Mouse (Mus musculus) midbrain, embryonic 12.5 days (tissue): Measurements from ENCODE around the gene Sema5b. TPM values are rescaled to one million over a fixed set of nuclear protein-coding genes. Genes with fewer than 3 reads are reported as not detected.
A peak's percentile ranks its signal among the peaks of the same experiment; 100 is the strongest.

Experiments
- ATAC-seq: fragments of 200-750 bp; cut with Nextera tagmentation; 2 replicates; pipeline ENCODE4 v1.8.0; 2017; ENCODE audit warnings: low read depth, moderate TSS enrichment, moderate library complexity; ENCODE audit not compliant: low FRiP score
- H3K27ac ChIP-seq: fragments of 300-500 bp; sonication (generic); replicated peaks from 2 replicates; pipeline ENCODE4 v1.5.1; 2016; ENCODE audit warnings: mild to moderate bottlenecking
- H3K27me3 ChIP-seq: fragments of 300-500 bp; sonication (generic); 2 replicates; pipeline ENCODE4 v1.6.1; 2016; ENCODE audit warnings: mild to moderate bottlenecking
- H3K36me3 ChIP-seq: fragments of 300-500 bp; sonication (generic); 2 replicates; pipeline ENCODE4 v1.6.1; 2016
- H3K4me1 ChIP-seq: fragments of 300-500 bp; sonication (generic); 2 replicates; pipeline ENCODE4 v1.6.1; 2016
- H3K4me2 ChIP-seq: fragments of 300-500 bp; sonication (generic); replicated peaks from 2 replicates; pipeline ENCODE4 v1.6.1; 2016; ENCODE audit warnings: mild to moderate bottlenecking, moderate library complexity
- H3K4me3 ChIP-seq: fragments of 300-500 bp; sonication (generic); 2 replicates; pipeline ENCODE4 v1.5.1; 2016; ENCODE audit warnings: mild to moderate bottlenecking
- H3K9ac ChIP-seq: fragments of 300-500 bp; sonication (generic); replicated peaks from 2 replicates; pipeline ENCODE4 v1.6.1; 2016; ENCODE audit warnings: mild to moderate bottlenecking, moderate library complexity
- H3K9me3 ChIP-seq: fragments of 300-500 bp; sonication (generic); 2 replicates; pipeline ENCODE4 v1.6.1; 2016; ENCODE audit warnings: mild to moderate bottlenecking
- WGBS: fragments of 180-500 bp; shearing (Covaris S2); methylation state at CpG from one replicate; pipeline ENCODE4 v1.1.7; 2016; 5-methylcytosine and 5-hydroxymethylcytosine counted together
- polyA plus RNA-seq: library from polyadenylated mRNA; unstranded; fragments of >200 nt; fragmentation: Nextera tagmentation; extraction: Ambion mirVana; gene quantifications from 2 replicates; pipeline ENCODE4 v1.2.1, GENCODE M21; 2016

The Sema5b gene
- polyA plus RNA-seq, 1 experiment from 2014 or later, result 67.6 TPM

- Histone ChIP-seq H3K9me3 (no peaks in the 10 kb centered on the region), H3K4me1 (peaks cover 29% of the 10 kb centered on the region), H3K4me3 (no peak overlapping the region), H3K36me3 (peaks cover 27% of the 10 kb centered on the region), H3K27ac (peak overlapping the region; percentile 35; the same call in 1 of the 2 replicates), H3K27me3 (no peaks in the 10 kb centered on the region), H3K9ac (no peak overlapping the region), H3K4me2 (no peak overlapping the region)
- ATAC-seq, result no peak
- WGBS, result 49% methylated on average over 6 of the region's 6 CpGs
Observed at GRCm38 (mm10) chr16:35624877-35625276, 83.9 kb downstream of the Sema5b start.

- Histone ChIP-seq H3K4me2 (no peak overlapping the region), H3K27ac (peak overlapping the region; percentile 35; the same call in 1 of the 2 replicates), H3K9me3 (no peaks in the 10 kb centered on the region), H3K9ac (no peak overlapping the region), H3K4me3 (no peak overlapping the region), H3K36me3 (peaks cover 32% of the 10 kb centered on the region), H3K27me3 (no peaks in the 10 kb centered on the region), H3K4me1 (peaks cover 29% of the 10 kb centered on the region)
- 70% methylated on average over 16 of the region's 16 CpGs for WGBS
- ATAC-seq, result no peak
Observed at GRCm38 (mm10) chr16:35625286-35626020, 84.5 kb downstream of the Sema5b start.

DNA sequence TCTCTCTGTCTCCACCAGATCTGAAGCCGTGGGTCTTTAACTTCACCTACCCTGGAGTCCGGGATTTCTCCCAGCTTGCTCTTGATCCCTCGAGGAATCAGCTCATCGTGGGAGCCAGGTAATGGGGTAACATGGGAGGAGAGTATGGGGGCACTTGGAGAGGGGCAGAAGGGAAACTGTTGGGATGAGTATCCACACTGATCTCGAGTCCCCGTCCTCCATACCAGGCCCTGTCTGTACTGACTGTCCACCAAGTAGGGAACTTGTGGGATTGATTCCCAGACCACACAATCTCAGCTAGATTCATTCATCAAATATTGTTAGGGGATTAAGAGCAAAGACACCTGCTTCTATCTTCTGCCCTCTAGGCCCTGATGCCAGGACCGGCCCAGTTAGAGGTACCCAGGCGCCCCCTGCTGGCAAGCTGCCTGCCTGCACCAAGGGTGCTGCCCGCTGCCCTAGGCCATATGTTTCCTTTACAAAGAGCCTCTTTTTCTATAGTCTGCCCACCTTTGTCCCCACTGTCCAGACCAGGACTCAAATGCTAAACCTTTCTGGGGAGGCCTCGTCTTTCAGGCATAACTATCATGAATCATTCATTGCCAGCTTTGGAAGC lies 87.2 kb downstream of the Sema5b start:
- Histone ChIP-seq H3K36me3 (peaks cover 44% of the 10 kb centered on the region), H3K9ac (no peak overlapping the region), H3K9me3 (no peaks in the 10 kb centered on the region), H3K4me1 (peaks cover 32% of the 10 kb centered on the region), H3K4me2 (no peak overlapping the region), H3K27me3 (no peaks in the 10 kb centered on the region), H3K4me3 (no peak overlapping the region), H3K27ac (0 out of 2 replicates have a peak overlapping the region, but pooled peaks have one; percentile 12)
- peak; percentile 51 for ATAC-seq
- 41% methylated on average over 10 of the region's 10 CpGs for WGBS

DNA sequence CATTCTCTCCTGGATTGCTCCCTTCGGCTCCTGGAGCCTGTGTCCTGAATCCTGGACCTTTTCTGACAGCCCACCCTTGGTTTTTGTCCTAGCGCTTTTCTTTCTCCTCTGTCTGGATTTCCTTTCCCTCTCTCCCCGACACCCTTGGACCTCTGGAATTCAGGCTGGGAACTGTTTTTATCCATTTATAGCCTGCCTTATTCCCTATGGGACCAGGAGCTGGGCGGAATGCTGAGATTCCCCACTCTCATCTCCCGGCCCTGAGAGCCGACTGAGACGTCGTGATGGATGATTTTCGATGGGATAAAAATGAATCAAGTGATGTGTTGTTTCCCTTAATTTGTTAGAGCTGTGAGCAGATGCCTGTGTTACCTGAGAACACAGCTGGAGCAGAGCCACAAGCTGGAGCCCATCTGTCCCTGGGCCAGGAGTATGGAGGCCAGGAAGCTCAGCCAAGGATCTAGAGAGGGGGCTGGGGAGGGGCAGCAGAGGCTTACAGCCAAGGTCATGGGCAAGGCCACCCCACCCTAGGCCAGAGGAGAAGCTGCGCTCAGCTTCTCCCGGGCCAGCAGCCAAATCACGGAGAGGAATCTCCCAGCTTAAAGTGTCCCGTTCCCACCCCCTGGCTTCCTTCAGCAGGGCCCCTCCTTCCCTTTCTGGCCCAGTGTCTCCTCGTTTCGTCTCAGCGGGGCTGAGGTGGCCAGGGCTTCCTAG lies 89.7 kb downstream of the Sema5b start:
- H3K36me3 ChIP-seq, result peaks cover 62% of the 10 kb centered on the region
- ATAC-seq, result no peak

GRCm38 (mm10) chr16:35633058-35633457 lies 92.1 kb downstream of the Sema5b start:
- Histone ChIP-seq H3K27ac (no peak overlapping the region), H3K4me1 (peaks cover 4% of the 10 kb centered on the region; the same call in 1 of the 2 replicates), H3K4me2 (no peak overlapping the region), H3K9ac (no peak overlapping the region), H3K9me3 (no peaks in the 10 kb centered on the region), H3K36me3 (peaks cover 74% of the 10 kb centered on the region), H3K4me3 (no peak overlapping the region), H3K27me3 (no peaks in the 10 kb centered on the region)
- ATAC-seq, result no peak
- WGBS, result 85% methylated on average over 2 of the region's 2 CpGs

More for the DNA sequence above, 89.7 kb downstream of the Sema5b start:
- Histone ChIP-seq H3K27me3 (no peaks in the 10 kb centered on the region), H3K4me1 (peaks cover 10% of the 10 kb centered on the region; the same call in 1 of the 2 replicates), H3K4me3 (no peak overlapping the region), H3K9me3 (no peaks in the 10 kb centered on the region), H3K9ac (no peak overlapping the region), H3K27ac (no peak overlapping the region), H3K4me2 (no peak overlapping the region)
- WGBS, result 86% methylated on average over 16 of the region's 16 CpGs

DNA sequence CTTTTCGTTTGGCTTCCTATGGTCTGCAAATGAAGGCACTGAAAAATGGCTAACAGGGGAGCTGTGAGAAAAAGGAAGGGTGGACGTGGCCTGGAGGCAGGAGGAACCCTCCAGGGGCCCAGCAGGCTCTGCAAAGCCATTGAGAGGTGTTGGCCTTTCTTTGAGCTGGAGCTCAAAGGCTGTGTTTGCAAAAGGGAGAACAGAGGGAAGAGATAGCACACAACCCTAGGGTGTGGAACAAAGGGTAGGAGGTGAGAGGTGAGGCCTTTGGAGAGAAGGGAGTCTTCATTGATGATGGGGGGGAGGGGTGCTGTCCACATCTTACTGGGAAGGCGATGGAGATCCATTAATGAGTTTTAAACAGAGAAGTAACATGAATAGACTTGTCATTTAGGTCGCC lies 94.0 kb downstream of the Sema5b start:
- no peaks in the 10 kb centered on the region for H3K27me3 ChIP-seq
- WGBS, result 65% methylated on average over 4 of the region's 4 CpGs
- no peaks in the 10 kb centered on the region for H3K9me3 ChIP-seq
- no peak overlapping the region for H3K27ac ChIP-seq
- H3K4me2 ChIP-seq, result no peak overlapping the region
- no peak overlapping the region for H3K4me3 ChIP-seq
- ATAC-seq, result no peak
- peaks cover 74% of the 10 kb centered on the region for H3K36me3 ChIP-seq
- no peak overlapping the region for H3K9ac ChIP-seq
- peaks cover 4% of the 10 kb centered on the region; the same call in 1 of the 2 replicates for H3K4me1 ChIP-seq

DNA sequence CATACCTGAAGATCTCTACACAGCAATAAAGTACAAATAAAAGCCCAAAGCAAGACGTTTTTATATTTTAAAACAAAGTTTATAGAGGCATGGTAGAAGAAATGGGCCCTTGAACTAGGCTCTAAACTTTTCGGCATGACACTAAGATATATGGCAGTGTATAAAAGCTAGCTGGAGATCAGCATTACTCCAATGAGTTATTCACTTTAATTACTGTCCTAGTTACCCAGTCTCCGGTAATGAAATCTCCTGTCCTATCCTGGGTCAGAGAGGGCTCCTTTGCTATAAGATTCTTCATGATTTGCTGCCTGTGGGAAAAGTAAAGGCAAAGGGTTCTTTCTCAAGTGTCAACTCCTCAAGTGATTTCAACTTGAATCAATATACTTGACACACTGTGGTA lies 98.6 kb downstream of the Sema5b start:
- Histone ChIP-seq H3K9ac (no peak overlapping the region), H3K4me3 (no peak overlapping the region), H3K36me3 (peaks cover 37% of the 10 kb centered on the region), H3K27ac (no peak overlapping the region), H3K4me2 (no peak overlapping the region), H3K9me3 (no peaks in the 10 kb centered on the region), H3K4me1 (no peaks in the 10 kb centered on the region), H3K27me3 (no peaks in the 10 kb centered on the region)
- no peak for ATAC-seq
- WGBS, result 88% methylated on average over 3 of the region's 3 CpGs

DNA sequence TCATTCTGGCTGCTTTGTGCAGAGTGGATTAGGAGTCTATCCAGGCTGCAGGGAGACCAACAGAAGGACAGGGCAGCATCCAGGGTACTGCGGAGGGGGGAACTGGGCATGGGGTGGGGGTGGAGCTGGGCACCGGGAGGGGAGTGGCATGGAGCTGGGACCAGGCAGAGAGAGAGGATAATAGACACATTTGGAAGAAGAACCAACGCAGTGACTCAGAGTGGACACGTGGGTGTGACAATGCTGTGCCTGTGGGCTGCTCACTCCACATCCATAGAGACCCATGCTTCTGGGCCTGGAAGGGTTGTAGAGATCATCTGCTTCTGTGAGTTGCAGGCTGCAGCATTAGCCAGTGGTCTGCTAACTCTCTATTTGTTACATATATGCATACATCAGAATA lies 107.9 kb downstream of the Sema5b start:
- peaks cover 71% of the 10 kb centered on the region for H3K36me3 ChIP-seq
- ATAC-seq, result no peak
- no peak overlapping the region for H3K4me2 ChIP-seq
- no peaks in the 10 kb centered on the region for H3K4me1 ChIP-seq
- whole genome bisulfite sequencing, result 80% methylated on average over 4 of the region's 4 CpGs
- no peak overlapping the region for H3K4me3 ChIP-seq
- no peak overlapping the region for H3K27ac ChIP-seq
- no peaks in the 10 kb centered on the region for H3K9me3 ChIP-seq
- no peak overlapping the region for H3K9ac ChIP-seq
- H3K27me3 ChIP-seq, result no peaks in the 10 kb centered on the region

DNA sequence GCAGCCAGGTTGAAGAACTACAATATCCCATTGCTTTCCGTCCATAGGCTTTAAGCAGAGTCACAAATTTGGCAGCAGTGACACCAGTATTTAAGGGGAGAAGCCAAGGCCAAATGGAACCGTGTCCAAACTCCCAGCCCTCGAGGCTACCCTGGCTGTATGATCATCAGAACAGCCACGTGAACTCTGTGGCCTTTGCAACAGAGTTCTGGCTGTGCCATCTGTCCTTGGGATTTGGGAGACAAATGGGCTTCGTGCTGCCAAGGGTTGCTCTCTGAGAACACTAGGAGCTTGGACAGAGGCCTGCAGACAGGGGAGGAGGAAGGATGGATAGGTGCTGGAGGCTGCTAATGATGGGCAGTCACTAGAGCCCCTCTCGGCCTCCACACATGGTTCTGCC lies 111.3 kb downstream of the Sema5b start:
- no peaks in the 10 kb centered on the region for H3K27me3 ChIP-seq
- H3K4me3 ChIP-seq, result no peak overlapping the region
- H3K9me3 ChIP-seq, result no peaks in the 10 kb centered on the region
- no peak overlapping the region for H3K4me2 ChIP-seq
- no peak for ATAC-seq
- H3K4me1 ChIP-seq, result no peaks in the 10 kb centered on the region
- H3K9ac ChIP-seq, result no peak overlapping the region
- 78% methylated on average over 6 of the region's 6 CpGs for WGBS
- peaks cover 74% of the 10 kb centered on the region for H3K36me3 ChIP-seq
- H3K27ac ChIP-seq, result no peak overlapping the region

DNA sequence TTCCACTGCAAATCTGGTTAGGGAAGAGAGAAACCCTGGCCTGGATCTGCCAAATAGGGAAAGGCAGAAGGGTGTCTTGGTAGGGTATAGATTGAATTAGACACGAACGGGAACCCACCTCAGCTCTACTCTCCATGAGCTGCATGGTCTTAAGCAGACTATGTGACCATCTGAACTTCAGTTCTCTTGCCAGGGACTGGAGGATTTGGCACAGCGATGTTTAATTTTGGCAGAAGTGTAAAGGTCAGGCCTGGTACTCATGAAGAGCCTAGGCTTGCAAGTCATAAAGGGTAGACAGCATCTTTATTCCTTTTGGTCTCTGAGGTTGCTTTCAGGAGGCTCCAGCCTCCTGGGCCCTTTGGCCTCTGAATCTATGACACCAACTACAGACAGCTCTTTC lies 111.8 kb downstream of the Sema5b start:
- H3K36me3 ChIP-seq, result peaks cover 72% of the 10 kb centered on the region
- ATAC-seq, result no peak
- no peak overlapping the region for H3K4me3 ChIP-seq
- 93% methylated on average over 3 of the region's 3 CpGs for WGBS
- no peak overlapping the region for H3K9ac ChIP-seq
- H3K9me3 ChIP-seq, result no peaks in the 10 kb centered on the region
- 0 out of 2 replicates have a peak, but pooled peaks cover under 1% of the 10 kb centered on the region for H3K27me3 ChIP-seq
- H3K4me2 ChIP-seq, result no peak overlapping the region
- H3K27ac ChIP-seq, result no peak overlapping the region
- no peaks in the 10 kb centered on the region for H3K4me1 ChIP-seq

GRCm38 (mm10) chr16:35653951-35654350 lies 113.0 kb downstream of the Sema5b start:
- Histone ChIP-seq H3K27ac (no peak overlapping the region), H3K27me3 (peaks cover 12% of the 10 kb centered on the region; the same call in 1 of the 2 replicates), H3K4me2 (no peak overlapping the region), H3K36me3 (peaks cover 66% of the 10 kb centered on the region), H3K4me1 (no peaks in the 10 kb centered on the region), H3K9me3 (no peaks in the 10 kb centered on the region), H3K4me3 (no peak overlapping the region), H3K9ac (no peak overlapping the region)
- WGBS, result 93% methylated on average over 5 of the region's 5 CpGs
- no peak for ATAC-seq

DNA sequence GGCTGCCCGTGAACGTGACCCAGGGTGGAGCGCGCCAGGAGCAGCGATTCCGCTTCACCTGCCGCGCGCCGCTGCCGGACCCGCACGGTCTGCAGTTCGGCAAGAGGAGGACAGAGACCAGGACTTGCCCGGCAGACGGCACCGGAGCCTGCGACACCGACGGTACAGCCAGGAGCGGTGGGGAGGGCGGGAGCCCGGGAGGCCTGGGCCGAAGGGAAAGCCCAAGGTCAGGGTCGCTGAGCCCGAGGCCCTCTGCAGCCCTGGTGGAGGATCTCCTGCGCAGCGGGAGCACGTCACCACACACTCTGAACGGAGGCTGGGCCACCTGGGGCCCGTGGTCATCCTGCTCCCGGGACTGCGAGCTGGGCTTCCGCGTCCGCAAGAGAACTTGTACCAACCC lies 119.3 kb downstream of the Sema5b start:
- Histone ChIP-seq H3K4me1 (no peaks in the 10 kb centered on the region), H3K27ac (no peak overlapping the region), H3K9me3 (no peaks in the 10 kb centered on the region), H3K36me3 (peaks cover 69% of the 10 kb centered on the region), H3K4me2 (peak overlapping the region; percentile 28), H3K4me3 (0 out of 2 replicates have a peak overlapping the region, but pooled peaks have one; percentile 5), H3K27me3 (peaks cover 32% of the 10 kb centered on the region), H3K9ac (no peak overlapping the region)
- WGBS, result 26% methylated on average over 36 of the region's 36 CpGs
- ATAC-seq, result no peak
